Mouse (Mus musculus) intestine, embryonic 15.5 days (tissue): ENCODE results near the gene Zfp536. TPM values are rescaled to one million over a fixed set of nuclear protein-coding genes. Genes with fewer than 3 reads are reported as not detected.

Source experiments
- ATAC-seq: fragments of 200-750 bp; cut with Nextera tagmentation; 2 replicates; pipeline ENCODE4 v1.8.0; 2017; ENCODE audit warnings: moderate TSS enrichment, moderate library complexity
- H3K27ac ChIP-seq: fragments of 300-500 bp; sonication (generic); 2 replicates; pipeline ENCODE4 v1.5.1; 2015; ENCODE audit warnings: mild to moderate bottlenecking, inconsistent platforms
- H3K27me3 ChIP-seq: fragments of 300-500 bp; sonication (generic); replicated peaks from 2 replicates; pipeline ENCODE4 v1.6.1; 2015; ENCODE audit warnings: inconsistent platforms
- H3K36me3 ChIP-seq: fragments of 300-500 bp; sonication (generic); 2 replicates; pipeline ENCODE4 v1.6.1; 2015; ENCODE audit warnings: inconsistent platforms
- H3K4me1 ChIP-seq: fragments of 300-500 bp; sonication (generic); replicated peaks from 2 replicates; pipeline ENCODE4 v1.6.1; 2015; ENCODE audit warnings: inconsistent platforms
- H3K4me2 ChIP-seq: fragments of 300-500 bp; sonication (generic); replicated peaks from 2 replicates; pipeline ENCODE4 v1.6.1; 2015; ENCODE audit warnings: mild to moderate bottlenecking, inconsistent platforms
- H3K4me3 ChIP-seq: fragments of 300-500 bp; sonication (generic); replicated peaks from 2 replicates; pipeline ENCODE4 v1.5.1; 2015; ENCODE audit warnings: inconsistent platforms
- H3K9ac ChIP-seq: fragments of 300-500 bp; sonication (generic); 2 replicates; pipeline ENCODE4 v1.6.1; 2015; ENCODE audit warnings: inconsistent platforms
- H3K9me3 ChIP-seq: fragments of 300-500 bp; sonication (generic); 2 replicates; pipeline ENCODE4 v1.6.1; 2016; ENCODE audit warnings: inconsistent platforms
- WGBS: fragments of 180-500 bp; shearing (Covaris S2); methylation state at CpG from one replicate; pipeline ENCODE4 v1.1.7; 2015; 5-methylcytosine and 5-hydroxymethylcytosine counted together
- polyA plus RNA-seq: library from polyadenylated mRNA; unstranded; fragments of >200 nt; fragmentation: Nextera tagmentation; extraction: Ambion mirVana; gene quantifications from 2 replicates; pipeline ENCODE4 v1.2.1, GENCODE M21; 2015

Zfp536 gene
- polyA plus RNA-seq, 1 experiment from 2014 or later, result 9.4 TPM

GRCm38 (mm10) chr7:37509700-37510099, 263.7 kb downstream of the Zfp536 start:
- no peak overlapping the region for H3K27ac ChIP-seq
- H3K4me3 ChIP-seq, result no peak overlapping the region
- H3K4me1 ChIP-seq, result 0 out of 2 replicates have a peak, but pooled peaks cover 5% of the 10 kb centered on the region
- no peaks in the 10 kb centered on the region for H3K36me3 ChIP-seq
- H3K9me3 ChIP-seq, result no peaks in the 10 kb centered on the region
- H3K27me3 ChIP-seq, result no peaks in the 10 kb centered on the region
- H3K4me2 ChIP-seq, result no peak overlapping the region
- no peak for ATAC-seq
- H3K9ac ChIP-seq, result no peak overlapping the region
- WGBS, result 76% methylated on average over 9 of the region's 9 CpGs

DNA sequence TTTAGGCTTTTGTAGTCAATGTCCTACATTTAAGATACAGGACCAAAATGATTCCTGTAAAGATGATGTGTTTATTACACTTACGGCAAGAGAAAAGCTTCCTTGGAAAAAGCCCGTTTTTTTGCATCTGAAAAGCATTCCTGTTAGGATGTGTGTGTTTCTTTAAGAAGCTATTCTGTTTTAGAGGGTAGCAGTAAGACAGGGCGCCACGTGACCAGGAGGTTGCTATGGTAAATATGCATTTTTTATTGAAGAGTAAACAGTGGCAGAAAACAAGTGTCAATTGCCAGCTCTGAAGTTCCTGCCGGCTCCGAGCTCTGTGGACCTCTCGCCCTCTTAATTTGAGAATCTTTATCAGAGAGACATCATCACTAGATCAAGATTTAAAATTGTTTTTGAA, 267.9 kb downstream of the Zfp536 start:
- no peak overlapping the region for H3K4me3 ChIP-seq
- no peaks in the 10 kb centered on the region for H3K27me3 ChIP-seq
- no peak overlapping the region for H3K4me2 ChIP-seq
- WGBS, result 44% methylated on average over 7 of the region's 7 CpGs
- no peaks in the 10 kb centered on the region for H3K36me3 ChIP-seq
- H3K9me3 ChIP-seq, result no peaks in the 10 kb centered on the region
- peaks cover 2% of the 10 kb centered on the region; the same call in 1 of the 2 replicates for H3K4me1 ChIP-seq
- ATAC-seq, result no peak
- no peak overlapping the region for H3K9ac ChIP-seq
- H3K27ac ChIP-seq, result no peak overlapping the region

- Histone ChIP-seq H3K27ac (no peak overlapping the region), H3K27me3 (no peaks in the 10 kb centered on the region), H3K9me3 (no peaks in the 10 kb centered on the region), H3K9ac (no peak overlapping the region), H3K4me3 (no peak overlapping the region), H3K4me2 (no peak overlapping the region), H3K4me1 (peaks cover 2% of the 10 kb centered on the region; the same call in 1 of the 2 replicates), H3K36me3 (no peaks in the 10 kb centered on the region)
- WGBS, result 73% methylated on average over 11 of the region's 11 CpGs
- no peak for ATAC-seq
Observed at GRCm38 (mm10) chr7:37505096-37505495, 268.3 kb downstream of the Zfp536 start.

DNA sequence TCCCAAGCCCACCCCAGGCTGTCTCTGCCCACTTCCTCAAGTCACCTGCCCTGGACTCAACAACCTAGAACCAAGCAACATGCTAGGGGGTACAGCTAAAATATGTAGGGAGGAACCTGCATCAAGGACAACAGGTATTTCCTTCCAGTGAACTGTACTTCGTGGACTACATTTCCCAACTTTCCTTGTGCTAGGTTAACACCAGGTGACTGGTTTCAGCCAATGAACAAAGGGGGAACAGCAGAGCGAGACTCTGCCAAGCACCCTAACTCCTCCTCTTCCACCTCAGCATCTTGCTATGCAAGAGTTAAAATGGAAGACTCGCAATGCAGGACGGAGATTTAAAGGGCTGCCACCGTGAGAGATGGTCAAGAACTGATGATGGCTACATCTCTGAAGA, 274.6 kb downstream of the Zfp536 start:
- no peaks in the 10 kb centered on the region for H3K27me3 ChIP-seq
- no peaks in the 10 kb centered on the region for H3K9me3 ChIP-seq
- no peak for ATAC-seq
- H3K4me1 ChIP-seq, result peaks cover 4% of the 10 kb centered on the region; the same call in 1 of the 2 replicates
- H3K36me3 ChIP-seq, result no peaks in the 10 kb centered on the region
- no peak overlapping the region for H3K9ac ChIP-seq
- WGBS, result 69% methylated on average over 5 of the region's 5 CpGs
- H3K27ac ChIP-seq, result no peak overlapping the region
- H3K4me2 ChIP-seq, result no peak overlapping the region
- H3K4me3 ChIP-seq, result no peak overlapping the region

DNA sequence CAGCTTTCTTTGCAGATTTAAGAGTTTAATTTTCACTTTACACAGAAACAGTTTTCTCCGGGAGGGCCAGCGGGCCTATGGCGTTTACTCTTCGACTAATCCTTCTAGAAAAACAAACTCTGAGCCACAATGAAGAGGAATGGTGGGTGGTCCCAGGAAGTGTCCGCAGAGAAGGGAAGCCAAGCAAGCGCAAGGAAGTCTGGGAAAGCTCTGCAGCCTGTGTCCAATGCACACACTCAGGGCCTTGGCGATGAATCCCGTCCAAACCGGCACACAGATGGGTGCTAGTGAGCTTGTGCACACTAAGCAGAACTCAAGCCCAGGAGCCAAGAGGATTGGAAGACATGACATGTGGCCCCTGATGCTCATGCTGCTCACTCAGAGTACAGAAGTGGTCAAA, 276.9 kb downstream of the Zfp536 start:
- Histone ChIP-seq H3K36me3 (no peaks in the 10 kb centered on the region), H3K9me3 (no peaks in the 10 kb centered on the region), H3K27ac (no peak overlapping the region), H3K27me3 (no peaks in the 10 kb centered on the region), H3K4me2 (no peak overlapping the region), H3K4me1 (0 out of 2 replicates have a peak, but pooled peaks cover 4% of the 10 kb centered on the region), H3K4me3 (no peak overlapping the region), H3K9ac (no peak overlapping the region)
- no peak for ATAC-seq
- WGBS, result 51% methylated on average over 9 of the region's 9 CpGs

GRCm38 (mm10) chr7:37490312-37490711, 283.1 kb downstream of the Zfp536 start:
- no peak overlapping the region for H3K27ac ChIP-seq
- H3K4me1 ChIP-seq, result no peaks in the 10 kb centered on the region
- WGBS, result 83% methylated on average over 5 of the region's 5 CpGs
- no peaks in the 10 kb centered on the region for H3K27me3 ChIP-seq
- H3K4me3 ChIP-seq, result no peak overlapping the region
- H3K36me3 ChIP-seq, result no peaks in the 10 kb centered on the region
- H3K9ac ChIP-seq, result no peak overlapping the region
- H3K4me2 ChIP-seq, result no peak overlapping the region
- no peaks in the 10 kb centered on the region for H3K9me3 ChIP-seq
- ATAC-seq, result no peak

DNA sequence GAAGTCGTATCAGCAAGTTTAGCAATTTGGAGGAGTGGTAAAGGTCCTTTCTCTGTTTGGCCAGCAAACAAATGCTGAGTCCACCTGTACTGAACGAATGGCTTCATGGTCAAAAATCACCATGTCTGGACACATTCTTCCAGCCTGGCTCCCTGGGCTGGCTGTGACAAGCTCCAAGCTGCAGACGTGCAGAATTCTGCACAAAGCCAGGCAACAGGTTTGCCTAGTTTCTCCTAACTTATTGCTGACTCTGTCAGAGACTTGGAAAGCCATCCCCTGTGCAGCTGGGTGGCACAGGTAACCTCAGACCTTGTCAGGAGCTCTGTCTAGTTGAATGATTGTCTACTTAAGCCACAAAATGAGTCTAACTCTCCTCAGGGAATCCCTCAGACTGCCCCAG, 288.5 kb downstream of the Zfp536 start:
- Histone ChIP-seq H3K4me2 (no peak overlapping the region), H3K9me3 (no peaks in the 10 kb centered on the region), H3K27ac (no peak overlapping the region), H3K4me1 (no peaks in the 10 kb centered on the region), H3K9ac (no peak overlapping the region), H3K36me3 (no peaks in the 10 kb centered on the region), H3K4me3 (no peak overlapping the region), H3K27me3 (no peaks in the 10 kb centered on the region)
- WGBS, result 61% methylated on average over 3 of the region's 3 CpGs
- no peak for ATAC-seq

GRCm38 (mm10) chr7:37482564-37482963, 290.9 kb downstream of the Zfp536 start:
- no peak overlapping the region for H3K27ac ChIP-seq
- no peaks in the 10 kb centered on the region for H3K36me3 ChIP-seq
- ATAC-seq, result no peak
- no peaks in the 10 kb centered on the region for H3K27me3 ChIP-seq
- H3K4me3 ChIP-seq, result no peak overlapping the region
- WGBS, result 74% methylated on average over 4 of the region's 4 CpGs
- H3K9ac ChIP-seq, result no peak overlapping the region
- H3K4me2 ChIP-seq, result no peak overlapping the region
- no peaks in the 10 kb centered on the region for H3K9me3 ChIP-seq
- H3K4me1 ChIP-seq, result no peaks in the 10 kb centered on the region

DNA sequence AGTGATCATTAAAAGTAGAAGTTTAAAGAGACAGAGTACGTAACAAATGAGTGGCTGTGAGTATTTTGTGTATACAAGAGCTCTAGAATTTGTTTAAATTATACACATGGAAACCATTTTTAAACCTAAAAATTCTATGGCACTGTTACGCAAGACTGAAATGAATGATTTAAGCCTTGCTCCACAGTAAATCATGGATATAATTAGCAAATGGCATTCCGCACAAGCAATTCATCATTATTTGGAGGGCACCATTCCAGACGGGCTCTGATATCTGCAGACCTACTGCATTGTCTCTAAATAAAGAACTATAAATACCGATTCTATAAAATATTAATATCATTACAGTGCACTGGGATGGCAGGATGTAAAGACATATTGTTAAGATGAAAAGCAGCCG, 292.3 kb downstream of the Zfp536 start:
- no peak for ATAC-seq
- no peak overlapping the region for H3K27ac ChIP-seq
- no peaks in the 10 kb centered on the region for H3K36me3 ChIP-seq
- WGBS, result 53% methylated on average over 6 of the region's 6 CpGs
- H3K27me3 ChIP-seq, result no peaks in the 10 kb centered on the region
- no peak overlapping the region for H3K4me2 ChIP-seq
- H3K4me3 ChIP-seq, result no peak overlapping the region
- no peaks in the 10 kb centered on the region for H3K4me1 ChIP-seq
- H3K9me3 ChIP-seq, result no peaks in the 10 kb centered on the region
- H3K9ac ChIP-seq, result no peak overlapping the region

- no peak overlapping the region for H3K4me3 ChIP-seq
- H3K27me3 ChIP-seq, result no peaks in the 10 kb centered on the region
- no peak for ATAC-seq
- H3K36me3 ChIP-seq, result no peaks in the 10 kb centered on the region
- H3K27ac ChIP-seq, result no peak overlapping the region
- H3K4me1 ChIP-seq, result no peaks in the 10 kb centered on the region
- no peak overlapping the region for H3K4me2 ChIP-seq
- H3K9ac ChIP-seq, result no peak overlapping the region
- 91% methylated on average over 5 of the region's 5 CpGs for WGBS
- H3K9me3 ChIP-seq, result no peaks in the 10 kb centered on the region
Observed at GRCm38 (mm10) chr7:37477309-37477708, 296.1 kb downstream of the Zfp536 start.

DNA sequence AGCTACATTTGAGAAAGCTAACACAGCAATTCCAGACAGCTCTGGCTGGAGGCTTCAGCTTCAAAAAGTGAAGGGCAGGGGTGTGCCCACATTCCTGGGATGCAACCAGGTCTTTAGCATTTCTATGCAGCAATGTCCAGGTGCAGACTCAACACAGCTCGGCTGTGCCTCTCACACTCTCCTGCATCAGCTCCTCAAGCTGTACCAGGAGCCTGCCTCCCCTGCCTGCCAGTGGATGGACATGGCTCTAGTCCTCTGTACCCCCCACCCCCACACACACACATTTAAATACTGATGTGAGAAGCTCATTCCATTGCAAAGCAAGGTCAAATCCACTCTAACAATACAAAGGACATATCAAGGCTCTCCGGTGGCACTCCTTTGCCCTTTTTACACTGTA, 298.0 kb downstream of the Zfp536 start:
- no peak for ATAC-seq
- Histone ChIP-seq H3K4me1 (no peaks in the 10 kb centered on the region), H3K36me3 (no peaks in the 10 kb centered on the region), H3K27me3 (no peaks in the 10 kb centered on the region), H3K27ac (no peak overlapping the region), H3K4me3 (no peak overlapping the region), H3K4me2 (no peak overlapping the region), H3K9me3 (no peaks in the 10 kb centered on the region), H3K9ac (no peak overlapping the region)
- 62% methylated on average over 2 of the region's 2 CpGs for WGBS

DNA sequence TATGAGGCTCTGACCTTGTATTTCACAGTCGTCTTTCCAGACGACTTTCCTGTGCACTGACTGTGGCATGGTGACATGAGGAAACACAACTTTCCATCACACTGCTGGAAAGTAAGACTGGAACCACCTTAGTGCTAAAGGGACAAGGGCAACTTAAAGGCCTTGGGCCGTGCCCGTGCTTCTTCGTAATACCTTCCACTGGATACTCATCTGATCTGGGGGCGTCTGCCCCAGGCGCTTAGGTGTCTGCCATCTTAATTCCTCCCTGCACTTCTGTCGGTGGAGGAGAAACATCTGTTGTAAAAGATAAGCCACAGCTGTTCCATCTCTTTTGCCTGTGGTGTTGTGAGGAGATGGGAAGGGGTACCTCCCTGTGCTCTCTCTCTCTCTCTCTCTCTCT, 299.2 kb downstream of the Zfp536 start:
- Histone ChIP-seq H3K4me3 (no peak overlapping the region), H3K27me3 (no peaks in the 10 kb centered on the region), H3K4me1 (no peaks in the 10 kb centered on the region), H3K9ac (no peak overlapping the region), H3K27ac (no peak overlapping the region), H3K9me3 (no peaks in the 10 kb centered on the region), H3K36me3 (no peaks in the 10 kb centered on the region), H3K4me2 (no peak overlapping the region)
- 59% methylated on average over 8 of the region's 8 CpGs for WGBS
- ATAC-seq, result no peak

- no peaks in the 10 kb centered on the region for H3K27me3 ChIP-seq
- H3K4me1 ChIP-seq, result no peaks in the 10 kb centered on the region
- H3K36me3 ChIP-seq, result no peaks in the 10 kb centered on the region
- no peaks in the 10 kb centered on the region for H3K9me3 ChIP-seq
- WGBS, result 60% methylated on average over 24 of the region's 24 CpGs
- no peak overlapping the region for H3K4me3 ChIP-seq
- no peak overlapping the region for H3K9ac ChIP-seq
- no peak overlapping the region for H3K4me2 ChIP-seq
- ATAC-seq, result no peak
- no peak overlapping the region for H3K27ac ChIP-seq
Observed at GRCm38 (mm10) chr7:37473311-37474084, 299.9 kb downstream of the Zfp536 start.
